Mouse (Mus musculus) myocyte (in vitro differentiated cells): ENCODE results near the gene Clps. TPM values are rescaled to one million over a fixed set of nuclear protein-coding genes. Genes with fewer than 3 reads are reported as not detected.

ENCODE experiments used
- H3K27me3 ChIP-seq: one replicate; pipeline ENCODE4 v1.6.1; 2011; ENCODE audit not compliant: control insufficient read depth, insufficient read depth, insufficient read length
- H3K36me3 ChIP-seq: one replicate; pipeline ENCODE4 v1.6.1; 2011; ENCODE audit not compliant: control insufficient read depth, insufficient read depth
- H3K4me2 ChIP-seq: one replicate; pipeline ENCODE4 v1.6.1; 2011; ENCODE audit warnings: low read depth, control low read depth
- H3K4me3 ChIP-seq: one replicate; pipeline ENCODE4 v1.5.1; 2011; ENCODE audit warnings: mild to moderate bottlenecking, control low read depth, moderate library complexity
- H3K79me2 ChIP-seq: one replicate; pipeline ENCODE4 v1.6.1; 2011; ENCODE audit not compliant: control insufficient read depth, insufficient read depth
- H3ac ChIP-seq: one replicate; pipeline ENCODE4 v1.6.1; 2011; ENCODE audit not compliant: control insufficient read depth, insufficient read length
- CEBPB ChIP-seq: IDR thresholded peaks from 2 replicates; pipeline ENCODE4 v1.6.1; 2011; ENCODE audit warnings: mild to moderate bottlenecking, moderate library complexity; ENCODE audit not compliant: poor library complexity, insufficient read depth, severe bottlenecking
- E2F4 ChIP-seq: IDR thresholded peaks from one replicate; pipeline ENCODE4 v1.6.1; 2011; ENCODE audit warnings: mild to moderate bottlenecking, control low read depth, moderate library complexity; ENCODE audit not compliant: insufficient read depth
- MAX ChIP-seq: IDR thresholded peaks from one replicate; pipeline ENCODE4 v1.6.1; 2011; ENCODE audit warnings: low read depth, mild to moderate bottlenecking, control low read depth
- MYOD1 ChIP-seq, 3 experiments: IDR thresholded peaks; one replicate each; pipeline ENCODE4 v1.6.1; 2011; ENCODE audit warnings: control low read depth in 2 of 3, low read depth in 2 of 3, mild to moderate bottlenecking in 2 of 3, moderate library complexity in 1 of 3; ENCODE audit not compliant: insufficient read length in 2 of 3, control insufficient read depth in 1 of 3
- MYOG ChIP-seq, 3 experiments: IDR thresholded peaks; one replicate each; pipeline ENCODE4 v1.6.1; 2011; ENCODE audit warnings: control low read depth in 2 of 3, low read depth in 2 of 3, mild to moderate bottlenecking in 2 of 3; ENCODE audit not compliant: insufficient read length in 2 of 3, control insufficient read depth in 1 of 3, insufficient read depth in 1 of 3
- POLR2A ChIP-seq: IDR thresholded peaks from one replicate; pipeline ENCODE4 v1.6.1; 2011; ENCODE audit warnings: low read depth, mild to moderate bottlenecking, control low read depth, moderate library complexity; ENCODE audit not compliant: insufficient read length
- POLR2AphosphoS2 ChIP-seq: IDR thresholded peaks from one replicate; pipeline ENCODE4 v1.6.1; 2011; ENCODE audit warnings: low read depth, control low read depth; ENCODE audit not compliant: insufficient read length
- REST ChIP-seq: IDR thresholded peaks from one replicate; pipeline ENCODE4 v1.6.1; 2011; ENCODE audit warnings: mild to moderate bottlenecking, control low read depth, moderate library complexity; ENCODE audit not compliant: insufficient read depth, insufficient read length
- SRF ChIP-seq: IDR thresholded peaks from one replicate; pipeline ENCODE4 v1.6.1; 2011; ENCODE audit warnings: low read depth; ENCODE audit not compliant: control insufficient read depth, insufficient read length
- TCF12 ChIP-seq: IDR thresholded peaks from one replicate; pipeline ENCODE4 v1.6.1; 2011; ENCODE audit warnings: mild to moderate bottlenecking, control low read depth; ENCODE audit not compliant: poor library complexity, insufficient read depth, severe bottlenecking
- TCF3 ChIP-seq: IDR thresholded peaks from one replicate; pipeline ENCODE4 v1.6.1; 2011; ENCODE audit warnings: low read depth, control low read depth; ENCODE audit not compliant: insufficient read length
- USF1 ChIP-seq: IDR thresholded peaks from one replicate; pipeline ENCODE4 v1.6.1; 2011; ENCODE audit warnings: low read depth, mild to moderate bottlenecking, control low read depth, moderate library complexity
- polyA plus RNA-seq: library from polyadenylated mRNA; unstranded; fragments of >200 nt; fragmentation: generic; extraction: Trizol; gene quantifications from one replicate; pipeline ENCODE4 v1.2.1, GENCODE M21; 2012; ENCODE audit warnings: missing spikeins

Gene Clps
- polyA plus RNA-seq, 1 experiment, result not detected

DNA sequence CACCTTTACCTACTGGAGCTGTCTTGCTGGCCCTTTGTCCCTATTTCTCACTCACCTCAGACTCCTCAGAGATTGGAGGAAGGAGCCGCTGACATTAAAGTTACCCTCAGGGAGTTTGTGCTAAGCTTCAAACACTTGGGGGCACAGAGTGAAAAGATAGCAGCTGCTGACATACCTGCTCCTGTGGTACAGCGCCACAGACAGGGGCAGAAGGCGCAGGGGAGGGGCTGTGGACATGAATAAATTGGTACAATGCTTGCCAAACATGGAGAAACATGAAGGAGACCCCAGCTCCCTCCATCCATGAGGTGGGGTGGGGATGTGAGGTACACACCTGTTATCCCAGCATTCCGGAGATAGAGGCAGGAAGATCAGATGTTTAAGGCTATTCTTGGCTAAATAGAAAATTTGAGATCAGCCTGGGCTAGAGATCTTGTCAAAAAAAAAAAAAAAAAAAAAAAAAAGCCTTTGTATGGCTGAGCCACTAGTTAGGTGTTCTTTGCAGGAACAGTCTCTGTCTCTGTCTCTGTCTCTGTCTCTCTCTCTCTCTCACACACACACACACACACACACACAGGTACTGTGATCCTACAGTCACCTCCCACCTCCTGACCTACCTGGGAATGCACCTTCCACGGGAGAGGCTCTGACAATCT lies 39.4 kb downstream of the Clps start:
- H3K27me3 ChIP-seq, result no peaks in the 10 kb centered on the region
- H3K4me2 ChIP-seq, result no peak overlapping the region
- TF ChIP-seq CEBPB (no peak), MYOD1 (IDR thresholded peaks at IDR 0.05; ENCODE audit: control insufficient read depth in 1 of 3, insufficient read length in 2 of 3, low read depth in 2 of 3) (no peak), TCF3 (no peak), POLR2AphosphoS2 (no peak), E2F4 (no peak), TCF12 (no peak), POLR2A (no peak), REST (no peak), USF1 (no peak), SRF (no peak), MAX (no peak), MYOG (IDR thresholded peaks at IDR 0.05; ENCODE audit: control insufficient read depth in 1 of 3, insufficient read depth in 1 of 3, insufficient read length in 2 of 3, low read depth in 2 of 3) (no peak)
- no peak overlapping the region for H3ac ChIP-seq
- no peak overlapping the region for H3K4me3 ChIP-seq
- no peaks in the 10 kb centered on the region for H3K79me2 ChIP-seq
- H3K36me3 ChIP-seq, result no peaks in the 10 kb centered on the region

GRCm38 (mm10) chr17:28520561-28520960 lies 40.0 kb downstream of the Clps start:
- Histone ChIP-seq H3K27me3 (no peaks in the 10 kb centered on the region), H3K4me3 (no peak overlapping the region), H3K36me3 (no peaks in the 10 kb centered on the region), H3K79me2 (no peaks in the 10 kb centered on the region), H3ac (no peak overlapping the region), H3K4me2 (no peak overlapping the region)
- TF ChIP-seq E2F4 (no peak), TCF12 (no peak), USF1 (no peak), MAX (no peak), TCF3 (no peak), POLR2A (no peak), MYOG (IDR thresholded peaks at IDR 0.05; ENCODE audit: control insufficient read depth in 1 of 3, insufficient read depth in 1 of 3, insufficient read length in 2 of 3, low read depth in 2 of 3) (no peak), CEBPB (no peak), REST (no peak), MYOD1 (IDR thresholded peaks at IDR 0.05; ENCODE audit: control insufficient read depth in 1 of 3, insufficient read length in 2 of 3, low read depth in 2 of 3) (no peak), POLR2AphosphoS2 (no peak), SRF (no peak)

DNA sequence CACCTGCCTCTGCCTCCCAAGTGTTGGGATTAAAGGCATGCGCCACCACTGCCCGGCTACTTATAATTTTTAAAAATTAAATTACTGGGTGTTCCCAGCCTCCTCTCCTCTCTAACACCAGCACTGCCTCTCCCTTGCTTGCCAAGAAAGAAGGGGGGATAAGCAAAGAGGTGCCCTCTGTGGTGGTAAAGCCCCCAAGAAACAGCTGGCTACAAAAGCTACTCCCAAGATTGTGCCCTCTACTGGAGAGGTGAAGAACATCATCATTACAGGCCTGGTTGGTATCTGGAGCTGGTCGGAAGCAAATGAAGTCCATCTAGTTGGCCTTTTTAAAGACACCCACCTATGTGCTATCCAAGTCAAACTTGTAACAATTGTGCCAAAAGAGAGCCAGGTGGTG lies 40.7 kb downstream of the Clps start:
- H3K4me2 ChIP-seq, result no peak overlapping the region
- H3K27me3 ChIP-seq, result no peaks in the 10 kb centered on the region
- no peak overlapping the region for H3K4me3 ChIP-seq
- H3K79me2 ChIP-seq, result no peaks in the 10 kb centered on the region
- H3ac ChIP-seq, result no peak overlapping the region
- no peaks in the 10 kb centered on the region for H3K36me3 ChIP-seq
- TF ChIP-seq POLR2AphosphoS2 (no peak), TCF12 (no peak), E2F4 (no peak), SRF (no peak), POLR2A (no peak), MYOD1 (IDR thresholded peaks at IDR 0.05; ENCODE audit: control insufficient read depth in 1 of 3, insufficient read length in 2 of 3, low read depth in 2 of 3) (no peak), MYOG (IDR thresholded peaks at IDR 0.05; ENCODE audit: control insufficient read depth in 1 of 3, insufficient read depth in 1 of 3, insufficient read length in 2 of 3, low read depth in 2 of 3) (no peak), CEBPB (no peak), TCF3 (no peak), USF1 (no peak), MAX (no peak), REST (no peak)

GRCm38 (mm10) chr17:28518615-28519071 lies 41.9 kb downstream of the Clps start:
- Histone ChIP-seq H3K79me2 (no peaks in the 10 kb centered on the region), H3K4me2 (peak overlapping the region; percentile 96), H3K4me3 (no peak overlapping the region), H3K27me3 (no peaks in the 10 kb centered on the region), H3K36me3 (no peaks in the 10 kb centered on the region), H3ac (no peak overlapping the region)
- TF ChIP-seq POLR2A, result no peak
- no peak for TF ChIP-seq MYOD1 (IDR thresholded peaks at IDR 0.05; ENCODE audit: control insufficient read depth in 1 of 3, insufficient read length in 2 of 3, low read depth in 2 of 3)
- TF ChIP-seq CEBPB, result no peak
- no peak for TF ChIP-seq MYOG (IDR thresholded peaks at IDR 0.05; ENCODE audit: control insufficient read depth in 1 of 3, insufficient read depth in 1 of 3, insufficient read length in 2 of 3, low read depth in 2 of 3)
